Mouse (Mus musculus): ENCODE results near the gene Gas7.

DNA sequence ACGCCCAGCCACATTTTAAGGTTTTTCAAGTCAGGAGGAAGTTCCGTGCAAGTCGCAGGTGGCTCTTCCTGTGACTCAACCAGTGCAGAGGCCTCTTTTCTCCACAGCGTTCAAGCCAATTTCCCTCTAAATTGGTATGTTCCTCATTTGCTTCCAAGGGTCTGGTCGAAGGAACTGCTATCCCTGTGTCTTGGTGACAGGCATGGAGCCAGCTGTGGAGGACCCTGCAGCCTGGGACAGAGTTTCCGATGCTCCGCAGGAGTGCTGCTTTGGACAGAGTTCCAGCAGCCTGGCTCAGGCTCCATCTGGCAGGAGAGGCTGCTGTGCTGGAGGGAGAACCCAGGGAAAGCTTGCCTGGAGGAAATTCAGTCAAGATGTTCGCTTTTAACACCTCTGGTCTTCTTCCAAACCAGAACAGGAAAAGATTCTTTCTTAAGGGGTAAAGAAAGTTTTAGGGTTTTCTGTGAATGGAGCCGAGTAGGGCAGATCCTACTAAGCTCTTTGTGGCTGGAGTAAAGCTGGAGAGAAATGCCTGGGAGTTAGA is 27.1 kb downstream of the Gas7 start:
- TF ChIP-seq CTCF (IDR thresholded peaks at IDR 0.05): no peak
- no peak for TF ChIP-seq EP300 (IDR thresholded peaks at IDR 0.05)

Data from lung, postnatal 0 days (tissue).